Mouse (Mus musculus) forebrain, embryonic 13.5 days (tissue): Measurements from ENCODE around the gene Bid. TPM values are rescaled to one million over a fixed set of nuclear protein-coding genes. Genes with fewer than 3 reads are reported as not detected.

Source experiments
- ATAC-seq: fragments of 200-750 bp; cut with Nextera tagmentation; 2 replicates; pipeline ENCODE4 v1.8.0; 2017
- H3K27ac ChIP-seq: fragments of 300-500 bp; sonication (generic); 2 replicates; pipeline ENCODE4 v1.5.1; 2015; ENCODE audit warnings: inconsistent platforms, mild to moderate bottlenecking, moderate library complexity
- H3K27me3 ChIP-seq: fragments of 300-500 bp; sonication (generic); 2 replicates; pipeline ENCODE4 v1.6.1; 2015; ENCODE audit warnings: mild to moderate bottlenecking, inconsistent platforms
- H3K36me3 ChIP-seq: fragments of 300-500 bp; sonication (generic); 2 replicates; pipeline ENCODE4 v1.6.1; 2015; ENCODE audit warnings: mild to moderate bottlenecking, inconsistent platforms; ENCODE audit not compliant: poor library complexity, severe bottlenecking
- H3K4me1 ChIP-seq: fragments of 300-500 bp; sonication (generic); 2 replicates; pipeline ENCODE4 v1.6.1; 2015; ENCODE audit warnings: inconsistent platforms
- H3K4me2 ChIP-seq: fragments of 300-500 bp; sonication (generic); 2 replicates; pipeline ENCODE4 v1.6.1; 2015; ENCODE audit warnings: inconsistent platforms, mild to moderate bottlenecking, moderate library complexity
- H3K4me3 ChIP-seq: fragments of 300-500 bp; sonication (generic); 2 replicates; pipeline ENCODE4 v1.5.1; 2015; ENCODE audit warnings: mild to moderate bottlenecking, inconsistent platforms
- H3K9ac ChIP-seq: fragments of 300-500 bp; sonication (generic); 2 replicates; pipeline ENCODE4 v1.6.1; 2015; ENCODE audit warnings: mild to moderate bottlenecking, inconsistent platforms
- H3K9me3 ChIP-seq: fragments of 300-500 bp; sonication (generic); replicated peaks from 2 replicates; pipeline ENCODE4 v1.6.1; 2016; ENCODE audit warnings: inconsistent platforms
- WGBS: fragments of 180-500 bp; shearing (Covaris S2); methylation state at CpG from one replicate; pipeline ENCODE4 v1.1.7; 2015; 5-methylcytosine and 5-hydroxymethylcytosine counted together
- polyA plus RNA-seq: library from polyadenylated mRNA; unstranded; fragments of >200 nt; fragmentation: Nextera tagmentation; extraction: Ambion mirVana; gene quantifications from 2 replicates; pipeline ENCODE4 v1.2.1, GENCODE M21; 2015

The Bid gene
- polyA plus RNA-seq, 1 experiment from 2014 or later, result 16.9 TPM

GRCm38 (mm10) chr6:120943551-120943950 is 26.9 kb upstream of the Bid start:
- no peak overlapping the region for H3K27ac ChIP-seq
- no peak overlapping the region for H3K9ac ChIP-seq
- H3K36me3 ChIP-seq, result peaks cover 32% of the 10 kb centered on the region
- no peak overlapping the region for H3K4me2 ChIP-seq
- no peaks in the 10 kb centered on the region for H3K4me1 ChIP-seq
- H3K9me3 ChIP-seq, result no peaks in the 10 kb centered on the region
- H3K27me3 ChIP-seq, result no peaks in the 10 kb centered on the region
- WGBS, result 89% methylated on average over 10 of the region's 10 CpGs
- no peak for ATAC-seq
- no peak overlapping the region for H3K4me3 ChIP-seq

- H3K4me2 ChIP-seq, result no peak overlapping the region
- 77% methylated on average over 2 of the region's 2 CpGs for WGBS
Observed at GRCm38 (mm10) chr6:120943079-120943478, 26.4 kb upstream of the Bid start.

GRCm38 (mm10) chr6:120941575-120941974 is 24.9 kb upstream of the Bid start:
- Histone ChIP-seq H3K9ac (no peak overlapping the region), H3K27ac (no peak overlapping the region), H3K4me2 (no peak overlapping the region), H3K4me1 (no peaks in the 10 kb centered on the region), H3K9me3 (no peaks in the 10 kb centered on the region), H3K4me3 (no peak overlapping the region), H3K27me3 (no peaks in the 10 kb centered on the region), H3K36me3 (peaks cover 20% of the 10 kb centered on the region)
- no peak for ATAC-seq
- 94% methylated on average over 13 of the region's 13 CpGs for WGBS

More at GRCm38 (mm10) chr6:120943079-120943478, 26.4 kb upstream of the Bid start:
- Histone ChIP-seq H3K27ac (no peak overlapping the region), H3K9me3 (no peaks in the 10 kb centered on the region), H3K36me3 (peaks cover 31% of the 10 kb centered on the region), H3K9ac (no peak overlapping the region), H3K4me3 (no peak overlapping the region), H3K4me1 (no peaks in the 10 kb centered on the region), H3K27me3 (no peaks in the 10 kb centered on the region)
- ATAC-seq, result no peak

- 73% methylated on average over 7 of the region's 7 CpGs for WGBS
- Histone ChIP-seq H3K4me3 (no peak overlapping the region), H3K27me3 (no peaks in the 10 kb centered on the region), H3K27ac (no peak overlapping the region), H3K9me3 (no peaks in the 10 kb centered on the region), H3K36me3 (peaks cover 16% of the 10 kb centered on the region), H3K9ac (no peak overlapping the region), H3K4me2 (no peak overlapping the region), H3K4me1 (no peaks in the 10 kb centered on the region)
- no peak for ATAC-seq
Observed at GRCm38 (mm10) chr6:120941084-120941481, 24.4 kb upstream of the Bid start.

- 87% methylated on average over 7 of the region's 7 CpGs for WGBS
- Histone ChIP-seq H3K9me3 (no peaks in the 10 kb centered on the region), H3K4me1 (no peaks in the 10 kb centered on the region), H3K27me3 (no peaks in the 10 kb centered on the region), H3K9ac (no peak overlapping the region), H3K36me3 (peaks cover 11% of the 10 kb centered on the region), H3K27ac (no peak overlapping the region), H3K4me3 (no peak overlapping the region), H3K4me2 (no peak overlapping the region)
- ATAC-seq, result no peak
Observed at GRCm38 (mm10) chr6:120940446-120941083, 23.9 kb upstream of the Bid start.

GRCm38 (mm10) chr6:120939783-120940182 is 23.1 kb upstream of the Bid start:
- Histone ChIP-seq H3K9me3 (no peaks in the 10 kb centered on the region), H3K27ac (no peak overlapping the region), H3K27me3 (no peaks in the 10 kb centered on the region), H3K4me3 (no peak overlapping the region), H3K4me2 (no peak overlapping the region), H3K9ac (no peak overlapping the region), H3K36me3 (peaks cover 7% of the 10 kb centered on the region; the same call in 1 of the 2 replicates), H3K4me1 (no peaks in the 10 kb centered on the region)
- 86% methylated on average over 3 of the region's 3 CpGs for WGBS
- no peak for ATAC-seq

- ATAC-seq, result no peak
- no peak overlapping the region for H3K27ac ChIP-seq
- H3K4me2 ChIP-seq, result no peak overlapping the region
- H3K9me3 ChIP-seq, result no peaks in the 10 kb centered on the region
- no peak overlapping the region for H3K9ac ChIP-seq
- WGBS, result 91% methylated on average over 12 of the region's 12 CpGs
- H3K4me3 ChIP-seq, result no peak overlapping the region
- no peaks in the 10 kb centered on the region for H3K4me1 ChIP-seq
- H3K27me3 ChIP-seq, result no peaks in the 10 kb centered on the region
- H3K36me3 ChIP-seq, result peaks cover 16% of the 10 kb centered on the region
Observed at GRCm38 (mm10) chr6:120938763-120939450, 22.3 kb upstream of the Bid start.

GRCm38 (mm10) chr6:120937999-120938608 is 21.5 kb upstream of the Bid start:
- no peak overlapping the region for H3K4me2 ChIP-seq
- no peaks in the 10 kb centered on the region for H3K4me1 ChIP-seq
- H3K36me3 ChIP-seq, result peaks cover 22% of the 10 kb centered on the region
- H3K27me3 ChIP-seq, result no peaks in the 10 kb centered on the region
- H3K9me3 ChIP-seq, result no peaks in the 10 kb centered on the region
- 84% methylated on average over 11 of the region's 11 CpGs for WGBS
- no peak overlapping the region for H3K4me3 ChIP-seq
- H3K9ac ChIP-seq, result no peak overlapping the region
- ATAC-seq, result no peak
- H3K27ac ChIP-seq, result no peak overlapping the region

GRCm38 (mm10) chr6:120937104-120937617 is 20.5 kb upstream of the Bid start:
- Histone ChIP-seq H3K4me1 (no peaks in the 10 kb centered on the region), H3K4me2 (no peak overlapping the region), H3K36me3 (peaks cover 32% of the 10 kb centered on the region), H3K27me3 (no peaks in the 10 kb centered on the region), H3K27ac (no peak overlapping the region), H3K9me3 (no peaks in the 10 kb centered on the region), H3K9ac (no peak overlapping the region), H3K4me3 (no peak overlapping the region)
- WGBS, result 87% methylated on average over 16 of the region's 16 CpGs
- ATAC-seq, result no peak

GRCm38 (mm10) chr6:120934176-120934575 is 17.5 kb upstream of the Bid start:
- no peaks in the 10 kb centered on the region for H3K27me3 ChIP-seq
- no peaks in the 10 kb centered on the region for H3K9me3 ChIP-seq
- H3K9ac ChIP-seq, result no peak overlapping the region
- 79% methylated on average over 4 of the region's 4 CpGs for WGBS
- ATAC-seq, result no peak
- H3K36me3 ChIP-seq, result peaks cover 45% of the 10 kb centered on the region
- no peak overlapping the region for H3K4me2 ChIP-seq
- H3K27ac ChIP-seq, result no peak overlapping the region
- H3K4me3 ChIP-seq, result no peak overlapping the region
- no peaks in the 10 kb centered on the region for H3K4me1 ChIP-seq

- Histone ChIP-seq H3K4me3 (no peak overlapping the region), H3K4me2 (no peak overlapping the region), H3K4me1 (no peaks in the 10 kb centered on the region), H3K27me3 (no peaks in the 10 kb centered on the region), H3K9me3 (no peaks in the 10 kb centered on the region), H3K36me3 (peaks cover 48% of the 10 kb centered on the region), H3K9ac (no peak overlapping the region), H3K27ac (no peak overlapping the region)
- WGBS, result 92% methylated on average over 7 of the region's 7 CpGs
- ATAC-seq, result no peak
Observed at GRCm38 (mm10) chr6:120933670-120934069, 17.0 kb upstream of the Bid start.

- no peaks in the 10 kb centered on the region for H3K4me1 ChIP-seq
- H3K36me3 ChIP-seq, result peaks cover 48% of the 10 kb centered on the region
- H3K27me3 ChIP-seq, result no peaks in the 10 kb centered on the region
- H3K9ac ChIP-seq, result no peak overlapping the region
- no peak overlapping the region for H3K27ac ChIP-seq
- no peaks in the 10 kb centered on the region for H3K9me3 ChIP-seq
- ATAC-seq, result no peak
- no peak overlapping the region for H3K4me3 ChIP-seq
- H3K4me2 ChIP-seq, result no peak overlapping the region
- WGBS, result 92% methylated on average over 12 of the region's 12 CpGs
Observed at GRCm38 (mm10) chr6:120932597-120932996, 15.9 kb upstream of the Bid start.
